Mouse (Mus musculus): ENCODE measurements at regions not wholly inside any gene's neighbourhood (a gene's known extent, or its start where the extent isn't known, plus 50 kb on each side); places are given as distances from the start of the nearest gene placed in this dataset.

DNA sequence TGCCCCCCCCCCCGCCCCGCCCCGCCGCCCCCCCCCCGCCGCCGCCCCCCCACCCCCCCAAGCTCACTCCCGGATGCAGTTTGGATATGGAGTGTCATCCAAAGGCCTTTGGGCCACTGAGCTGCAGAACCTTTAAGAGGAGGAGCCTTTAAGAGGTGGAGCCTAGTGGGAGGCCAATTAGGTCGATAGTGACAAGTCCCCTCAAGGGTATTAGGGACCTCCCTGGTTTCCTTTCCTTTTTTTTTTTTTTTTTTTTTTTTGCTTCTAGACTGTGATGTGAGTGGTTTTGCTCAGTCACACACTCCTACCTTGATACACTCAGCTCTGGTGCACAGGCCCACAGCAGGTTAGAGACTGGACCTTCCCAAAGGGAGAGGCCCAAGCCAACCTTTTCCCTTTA, 156.5 kb downstream of the Gm9376 start:
- TF ChIP-seq ELF1 (IDR thresholded peaks at IDR 0.05; ENCODE audit: low read depth, low read length) (no peak), CTCF (conservative IDR thresholded peaks at IDR 0.05 in 1 of 2, IDR thresholded peaks at IDR 0.05 in 1 of 2; ENCODE audit: low read depth in 2 of 2, low read length in 2 of 2) (no peak), JUND (conservative IDR thresholded peaks at IDR 0.05; ENCODE audit: low read depth, low read length) (no peak), UBTF (IDR thresholded peaks at IDR 0.05; ENCODE audit: low read depth, low read length) (no peak), RCOR1 (conservative IDR thresholded peaks at IDR 0.05; ENCODE audit: low read depth, low read length) (no peak), POLR2A (IDR thresholded peaks at IDR 0.05; ENCODE audit: low read depth, low read length) (no peak), ZMIZ1 (IDR thresholded peaks at IDR 0.05; ENCODE audit: low read depth, low read length) (no peak), ZC3H11A (IDR thresholded peaks at IDR 0.05; ENCODE audit: low read depth, low read length) (no peak), EP300 (IDR thresholded peaks at IDR 0.05; ENCODE audit: low read length) (no peak), KAT2A (IDR thresholded peaks at IDR 0.05; ENCODE audit: insufficient replicate concordance, low read length) (no peak), MAFK (IDR thresholded peaks at IDR 0.05; ENCODE audit: insufficient replicate concordance, low read length) (no peak), HCFC1 (IDR thresholded peaks at IDR 0.05; ENCODE audit: low read depth, low read length) (no peak)
